Mouse (Mus musculus) liver, postnatal 0 days (tissue): Measurements from ENCODE around the gene Pam.

Source experiments
- CTCF ChIP-seq: sonication (generic); IDR thresholded peaks from 2 replicates; pipeline ENCODE4 v1.5.1; 2016; ENCODE audit warnings: antibody characterized with exemption, low read depth
- EP300 ChIP-seq: IDR thresholded peaks from 2 replicates; pipeline ENCODE4 v1.6.1; 2016; ENCODE audit warnings: antibody characterized with exemption, low read depth, mild to moderate bottlenecking

GRCm38 (mm10) chr1:98049756-98050155 lies 45.7 kb downstream of the Pam start:
- TF ChIP-seq EP300 (no peak), CTCF (no peak)
